Mouse (Mus musculus) liver, postnatal 0 days (tissue): ENCODE results near the gene Lrig1. TPM values are rescaled to one million over a fixed set of nuclear protein-coding genes. Genes with fewer than 3 reads are reported as not detected.

Experiments
- ATAC-seq: fragments of 200-750 bp; cut with Nextera tagmentation; 2 replicates; pipeline ENCODE4 v1.8.0; 2017; ENCODE audit warnings: mild to moderate bottlenecking, moderate library complexity
- DNase-seq: peaks from one replicate; pipeline ENCODE4 v3.0.0-alpha.2; 2016
- H3K27ac ChIP-seq: fragments of 300-500 bp; sonication (generic); 2 replicates; pipeline ENCODE4 v1.5.1; 2014; ENCODE audit warnings: antibody characterized with exemption, moderate library complexity, mild to moderate bottlenecking, low read depth
- H3K27me3 ChIP-seq: fragments of 300-500 bp; sonication (generic); 2 replicates; pipeline ENCODE4 v1.6.1; 2014; ENCODE audit warnings: low read length, control low read depth, mixed read lengths; ENCODE audit not compliant: insufficient read depth
- H3K36me3 ChIP-seq: fragments of 300-500 bp; sonication (generic); replicated peaks from 2 replicates; pipeline ENCODE4 v1.6.1; 2014; ENCODE audit warnings: mild to moderate bottlenecking, control low read depth, low read length, moderate library complexity, mixed read lengths; ENCODE audit not compliant: insufficient read depth
- H3K4me1 ChIP-seq: fragments of 300-500 bp; sonication (generic); 2 replicates; pipeline ENCODE4 v1.6.1; 2014; ENCODE audit warnings: antibody characterized with exemption, mild to moderate bottlenecking, control low read depth; ENCODE audit not compliant: insufficient read depth
- H3K4me2 ChIP-seq: fragments of 300-500 bp; sonication (generic); 2 replicates; pipeline ENCODE4 v1.6.1; 2014; ENCODE audit warnings: low read depth, mild to moderate bottlenecking, low read length, moderate library complexity, mixed read lengths
- H3K4me3 ChIP-seq: fragments of 300-500 bp; sonication (generic); 2 replicates; pipeline ENCODE4 v1.5.1; 2014; ENCODE audit warnings: low read depth, low read length
- H3K9ac ChIP-seq: fragments of 300-500 bp; sonication (generic); replicated peaks from 2 replicates; pipeline ENCODE4 v1.6.1; 2014; ENCODE audit warnings: mild to moderate bottlenecking, moderate library complexity
- H3K9me3 ChIP-seq: fragments of 300-500 bp; sonication (generic); 2 replicates; pipeline ENCODE4 v1.6.1; 2016; ENCODE audit warnings: mild to moderate bottlenecking, control low read depth, low read length, mixed read lengths
- CTCF ChIP-seq: sonication (generic); IDR thresholded peaks from 2 replicates; pipeline ENCODE4 v1.5.1; 2016; ENCODE audit warnings: antibody characterized with exemption, low read depth
- EP300 ChIP-seq: IDR thresholded peaks from 2 replicates; pipeline ENCODE4 v1.6.1; 2016; ENCODE audit warnings: antibody characterized with exemption, low read depth, mild to moderate bottlenecking
- WGBS: fragments of 180-500 bp; shearing (Covaris S2); extraction: QIAGEN DNeasy Blood & Tissue Kit; methylation state at CpG from one replicate; pipeline ENCODE4 v1.1.7; 2014; ENCODE audit not compliant: insufficient replicate concordance; 5-methylcytosine and 5-hydroxymethylcytosine counted together
- polyA plus RNA-seq: library from polyadenylated mRNA; unstranded; fragments of >200 nt; fragmentation: Nextera tagmentation; extraction: Ambion mirVana; gene quantifications from 2 replicates; pipeline ENCODE4 v1.2.1, GENCODE M21; 2015

The Lrig1 gene
- polyA plus RNA-seq, 1 experiment from 2014 or later: 2.5 TPM

DNA sequence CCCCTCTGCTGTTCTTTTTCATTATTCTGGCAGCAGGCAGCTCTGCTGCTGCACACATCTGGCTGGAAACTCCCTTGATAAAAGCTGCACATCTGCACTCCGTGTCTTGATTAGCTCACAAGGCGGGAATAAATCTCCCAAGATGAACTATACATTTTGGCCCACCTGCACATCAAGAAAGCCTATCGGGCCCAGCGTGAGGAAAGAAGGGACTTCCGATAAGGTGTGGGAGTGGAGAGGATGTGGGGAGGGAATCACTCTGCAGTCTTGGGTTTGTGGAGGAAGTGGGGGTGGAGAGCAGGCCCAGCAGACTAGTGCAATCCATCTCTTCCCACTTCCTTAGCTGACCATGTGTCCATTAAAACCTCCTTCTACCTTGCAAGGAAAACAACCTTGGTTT lies 74.1 kb downstream of the Lrig1 start:
- Histone ChIP-seq H3K27me3 (no peaks in the 10 kb centered on the region), H3K27ac (no peak overlapping the region), H3K9me3 (no peaks in the 10 kb centered on the region), H3K4me3 (no peak overlapping the region), H3K4me2 (no peak overlapping the region), H3K9ac (no peak overlapping the region), H3K36me3 (0 out of 2 replicates have a peak, but pooled peaks cover 6% of the 10 kb centered on the region), H3K4me1 (no peaks in the 10 kb centered on the region)
- 40% methylated on average over 5 of the region's 5 CpGs for WGBS
- DNase-seq (no peak), ATAC-seq (no peak)
- TF ChIP-seq CTCF (no peak), EP300 (no peak)

GRCm38 (mm10) chr6:94624543-94624942 lies 75.4 kb downstream of the Lrig1 start:
- H3K4me1 ChIP-seq: no peaks in the 10 kb centered on the region
- DNase-seq (no peak), ATAC-seq (no peak)
- H3K9ac ChIP-seq: no peak overlapping the region
- no peak overlapping the region for H3K4me3 ChIP-seq
- H3K27ac ChIP-seq: no peak overlapping the region
- 0 out of 2 replicates have a peak, but pooled peaks cover 14% of the 10 kb centered on the region for H3K36me3 ChIP-seq
- TF ChIP-seq CTCF (no peak), EP300 (no peak)
- 75% methylated on average over 5 of the region's 5 CpGs for WGBS
- no peak overlapping the region for H3K4me2 ChIP-seq
- no peaks in the 10 kb centered on the region for H3K9me3 ChIP-seq
- no peaks in the 10 kb centered on the region for H3K27me3 ChIP-seq

DNA sequence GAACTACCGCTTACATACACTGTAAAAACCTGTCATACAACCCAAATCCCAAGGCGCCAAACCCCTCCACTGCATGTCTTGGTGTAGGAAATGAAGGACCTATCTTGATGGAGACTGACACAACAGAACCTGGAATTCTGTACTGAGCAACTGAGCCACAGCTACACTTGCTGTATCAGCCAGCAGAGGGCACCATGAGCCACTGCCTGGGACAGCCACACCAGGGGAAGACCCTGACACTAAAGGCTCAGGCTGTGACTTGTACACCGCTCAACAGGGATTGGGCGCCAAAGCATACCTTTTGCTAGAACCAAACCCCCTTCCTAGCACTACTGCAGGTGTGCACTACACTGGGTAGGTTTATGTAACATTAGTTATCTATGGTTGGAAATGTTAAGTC lies 77.0 kb downstream of the Lrig1 start:
- WGBS: 73% methylated on average over 4 of the region's 4 CpGs
- no peaks in the 10 kb centered on the region for H3K27me3 ChIP-seq
- TF ChIP-seq CTCF (peak; percentile 85), EP300 (no peak)
- ATAC-seq: no peak
- H3K36me3 ChIP-seq: 0 out of 2 replicates have a peak, but pooled peaks cover 14% of the 10 kb centered on the region
- no peak overlapping the region for H3K4me3 ChIP-seq
- H3K4me2 ChIP-seq: no peak overlapping the region
- peak; percentile 55 for DNase-seq
- no peaks in the 10 kb centered on the region for H3K9me3 ChIP-seq
- no peaks in the 10 kb centered on the region for H3K4me1 ChIP-seq
- H3K9ac ChIP-seq: no peak overlapping the region
- H3K27ac ChIP-seq: no peak overlapping the region

GRCm38 (mm10) chr6:94620801-94621301 lies 79.1 kb downstream of the Lrig1 start:
- Histone ChIP-seq H3K27me3 (no peaks in the 10 kb centered on the region), H3K9ac (no peak overlapping the region), H3K4me2 (no peak overlapping the region), H3K4me1 (no peaks in the 10 kb centered on the region), H3K27ac (no peak overlapping the region), H3K9me3 (no peaks in the 10 kb centered on the region), H3K36me3 (0 out of 2 replicates have a peak, but pooled peaks cover 14% of the 10 kb centered on the region), H3K4me3 (no peak overlapping the region)
- no peak for ATAC-seq
- no peak for DNase-seq
- TF ChIP-seq EP300 (no peak), CTCF (no peak)
- WGBS: 72% methylated on average over 9 of the region's 9 CpGs

DNA sequence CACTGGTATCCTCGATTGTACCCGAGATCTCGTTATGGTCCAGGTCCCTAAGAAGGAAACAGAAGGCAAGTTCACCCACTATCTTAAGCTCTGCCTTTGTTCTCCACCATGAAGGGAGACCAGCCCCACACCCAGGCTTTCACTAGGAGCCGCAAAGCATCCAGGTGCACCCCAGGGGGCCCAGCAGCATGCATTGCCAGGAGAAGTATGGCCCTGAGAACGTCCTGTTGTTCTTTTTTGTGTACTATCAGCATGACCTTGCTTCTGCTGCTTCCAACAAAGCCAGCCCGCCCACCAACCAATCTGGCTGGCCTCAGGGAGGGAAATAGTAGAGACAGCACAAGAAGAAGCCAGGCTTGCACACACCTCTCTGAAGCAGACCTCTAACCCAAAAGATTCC lies 79.7 kb downstream of the Lrig1 start:
- H3K9ac ChIP-seq: no peak overlapping the region
- WGBS: 73% methylated on average over 6 of the region's 6 CpGs
- H3K4me3 ChIP-seq: no peak overlapping the region
- no peak overlapping the region for H3K27ac ChIP-seq
- TF ChIP-seq EP300: no peak
- no peak for TF ChIP-seq CTCF
- no peak overlapping the region for H3K4me2 ChIP-seq
- 0 out of 2 replicates have a peak, but pooled peaks cover 19% of the 10 kb centered on the region for H3K36me3 ChIP-seq
- no peaks in the 10 kb centered on the region for H3K4me1 ChIP-seq
- DNase-seq (no peak), ATAC-seq (no peak)
- no peaks in the 10 kb centered on the region for H3K9me3 ChIP-seq
- H3K27me3 ChIP-seq: no peaks in the 10 kb centered on the region

- no peak for DNase-seq
- TF ChIP-seq EP300 (no peak), CTCF (no peak)
- H3K27ac ChIP-seq: no peak overlapping the region
- H3K27me3 ChIP-seq: no peaks in the 10 kb centered on the region
- H3K9ac ChIP-seq: no peak overlapping the region
- WGBS: 81% methylated on average over 5 of the region's 5 CpGs
- ATAC-seq: no peak
- no peaks in the 10 kb centered on the region for H3K4me1 ChIP-seq
- no peak overlapping the region for H3K4me2 ChIP-seq
- no peak overlapping the region for H3K4me3 ChIP-seq
- H3K36me3 ChIP-seq: peaks cover 19% of the 10 kb centered on the region; the same call in 1 of the 2 replicates
- no peaks in the 10 kb centered on the region for H3K9me3 ChIP-seq
Observed at GRCm38 (mm10) chr6:94618671-94619070, 81.3 kb downstream of the Lrig1 start.

DNA sequence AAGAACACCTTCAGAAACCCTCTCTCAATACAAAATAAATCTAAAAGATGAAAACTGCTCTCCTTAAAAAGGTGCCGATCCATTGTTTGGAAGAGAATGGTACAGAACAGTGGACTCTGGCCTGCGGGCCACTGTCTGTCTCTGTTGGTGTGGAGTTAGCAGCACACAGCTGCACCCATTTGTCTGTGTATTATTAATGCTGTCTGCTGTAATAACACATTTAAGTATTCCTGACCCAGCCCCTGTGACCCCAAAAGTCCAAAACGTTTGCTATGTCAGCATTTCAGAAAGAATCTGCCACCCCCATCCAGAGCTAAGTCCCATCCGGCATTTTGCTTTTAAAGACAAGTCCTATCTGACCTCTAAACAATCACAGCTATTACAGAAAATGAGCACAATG lies 84.0 kb downstream of the Lrig1 start:
- Histone ChIP-seq H3K9ac (no peak overlapping the region), H3K4me2 (no peak overlapping the region), H3K9me3 (no peaks in the 10 kb centered on the region), H3K27ac (no peak overlapping the region), H3K27me3 (no peaks in the 10 kb centered on the region), H3K36me3 (peaks cover 15% of the 10 kb centered on the region), H3K4me3 (no peak overlapping the region), H3K4me1 (no peaks in the 10 kb centered on the region)
- no peak for TF ChIP-seq EP300
- no peak for TF ChIP-seq CTCF
- 78% methylated on average over 4 of the region's 4 CpGs for WGBS
- DNase-seq (no peak), ATAC-seq (no peak)
